18 mouse cellular contexts compared by ENCODE assay signal in the genomic region with DNA sequence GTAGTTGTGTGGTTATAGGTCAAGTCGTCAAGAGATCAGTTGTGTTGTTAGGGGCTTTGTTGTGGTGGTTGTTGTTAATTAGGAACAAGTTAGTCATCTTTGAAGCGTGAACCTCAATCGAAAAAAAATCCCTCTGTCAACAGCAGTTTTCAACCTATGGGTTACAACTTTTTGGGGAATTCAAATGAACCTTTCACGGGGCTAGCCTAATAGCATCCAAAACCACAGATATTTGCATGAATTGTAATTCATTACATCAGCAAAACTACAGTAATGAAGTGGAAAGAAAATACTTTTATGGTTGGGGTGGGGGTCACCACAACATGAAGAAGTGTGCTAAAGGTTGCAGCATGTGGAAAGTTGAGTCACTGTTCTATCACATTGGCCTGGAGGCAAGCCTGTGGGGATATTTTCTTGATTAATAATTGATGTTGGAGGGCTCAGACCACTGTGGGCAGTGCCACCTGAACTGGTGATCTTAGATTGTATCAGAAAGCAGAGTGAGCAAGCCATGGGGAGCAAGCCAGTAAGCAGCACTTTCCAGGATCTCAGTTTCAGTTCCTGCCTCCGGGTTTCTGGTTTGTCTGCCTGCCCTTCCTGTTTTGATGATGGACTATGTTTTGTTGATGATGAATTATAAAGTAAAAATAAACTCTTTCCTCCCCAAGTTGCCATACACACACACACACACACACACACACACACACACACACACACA.
DNase-seq lines count a peak whose midpoint lies in the region; TF ChIP-seq lines count a peak whose summit lies in the region.
"Had no signal": no experiment of that assay in that cellular context is flagged by ENCODE, and none has a peak within 500 bp of the region (broad histone marks: within the 10 kb centered on the region; RNA-seq: fewer than 3 reads in every experiment).

No protein-coding gene starts in this region.

- H3K4me1 ChIP-seq in lung, adult 2 months (ENCODE audit: control insufficient read depth, insufficient read depth, low read length) = no peaks in the 10 kb centered on the region
- H3K4me1 ChIP-seq: embryonic facial prominence, embryonic 10.5 days; kidney, embryonic 15.5 days; lung, embryonic 15.5 days had no signal

- no peak for TF ChIP-seq POLR2A in lung, adult 2 months (IDR thresholded peaks at IDR 0.05; ENCODE audit: borderline replicate concordance, extremely low read depth, low read depth, low read length)

- TF ChIP-seq CTCF in lung, adult 2 months (IDR thresholded peaks at IDR 0.05; ENCODE audit: insufficient read depth, low read length) = no peak

- no peaks in the 10 kb centered on the region for H3K36me3 ChIP-seq in splenic B cell, adult 2 months (ENCODE audit: control insufficient read depth, insufficient read depth, low read length, poor library complexity, severe bottlenecking)
- H3K36me3 ChIP-seq: embryonic facial prominence, embryonic 10.5 days; kidney, embryonic 15.5 days; liver, embryonic 12.5 days; lung, embryonic 15.5 days; neural tube, embryonic 13.5 days had no signal

- DNase-seq in lung, postnatal 36 days = peak; percentile 23
- no peak for DNase-seq in lung, adult 2 months
- peak; percentile 53 for DNase-seq in T-cell, adult 2 months (ENCODE audit: low spot score)
- DNase-seq in monocyte, adult 2 months (ENCODE audit: low read depth in 1 of 2, low spot score in 2 of 2) = peak; percentile 19 to 31
- peak; percentile 88 for DNase-seq in splenic B cell, adult 2 months (ENCODE audit: low read depth, low spot score)
- DNase-seq in layer of hippocampus, postnatal 25 days (ENCODE audit: extremely low spot score in 1 of 2, low spot score in 1 of 2) = no peak
- DNase-seq in right cerebral cortex, postnatal 4 days = no peak
- DNase-seq in gastrocnemius, adult 18-20 months (ENCODE audit: low spot score) = no peak
- DNase-seq: adrenal gland, postnatal 14 days; cerebellum, adult 18-20 months; midbrain, embryonic 14.5 days; thymus, postnatal 14 days had no signal

- H3K4me3 ChIP-seq in lung, adult 2 months (replicated peaks; ENCODE audit: extremely low read depth, low read depth, low read length) = no peak overlapping the region
- H3K4me3 ChIP-seq: embryonic facial prominence, embryonic 10.5 days; kidney, embryonic 15.5 days; left cerebral cortex, adult 2 months; liver, embryonic 12.5 days; lung, embryonic 15.5 days; neural tube, embryonic 13.5 days had no signal

- no peaks in the 10 kb centered on the region for H3K27me3 ChIP-seq in splenic B cell, adult 2 months (ENCODE audit: control insufficient read depth, insufficient read depth, low read length, poor library complexity, severe bottlenecking)
- H3K27me3 ChIP-seq: kidney, embryonic 15.5 days; liver, embryonic 12.5 days; lung, embryonic 15.5 days; neural tube, embryonic 13.5 days had no signal

- WGBS in lung, adult 2 months = 65% methylated on average over 5 of the region's 5 CpGs

Comparison
In these comparisons a context has a peak if more than half of its experiments do, and no peak if none do; other contexts are left out.
1. DNase-seq: peak in lung, postnatal 36 days (single experiment), T-cell, adult 2 months (single experiment), monocyte, adult 2 months (2 of 2) and splenic B cell, adult 2 months (single experiment); none in lung, adult 2 months (single experiment), layer of hippocampus, postnatal 25 days (0 of 2), right cerebral cortex, postnatal 4 days (single experiment) and gastrocnemius, adult 18-20 months (single experiment).